Mouse (Mus musculus) layer of hippocampus, postnatal 10 days (tissue): ENCODE results near the gene Sval2. TPM values are rescaled to one million over a fixed set of nuclear protein-coding genes. Genes with fewer than 3 reads are reported as not detected.

Experiments used
- DNase-seq, 2 experiments: peaks; one replicate each; pipeline ENCODE4 v3.0.0; 2021; ENCODE audit warnings: low spot score in 2 of 2
- long read RNA-seq: library from polyadenylated mRNA; stranded (forward); transcript quantifications from one replicate; pipeline ENCODE4 v2.0.0, GENCODE M21; 2023
- total RNA-seq, 2 experiments: library from RNA; stranded (reverse); gene quantifications; 2 replicates each; pipeline ENCODE4 v1.2.3; 2021

Sval2 gene
- total RNA-seq = not detected
- long read RNA-seq = 0 reads

DNA sequence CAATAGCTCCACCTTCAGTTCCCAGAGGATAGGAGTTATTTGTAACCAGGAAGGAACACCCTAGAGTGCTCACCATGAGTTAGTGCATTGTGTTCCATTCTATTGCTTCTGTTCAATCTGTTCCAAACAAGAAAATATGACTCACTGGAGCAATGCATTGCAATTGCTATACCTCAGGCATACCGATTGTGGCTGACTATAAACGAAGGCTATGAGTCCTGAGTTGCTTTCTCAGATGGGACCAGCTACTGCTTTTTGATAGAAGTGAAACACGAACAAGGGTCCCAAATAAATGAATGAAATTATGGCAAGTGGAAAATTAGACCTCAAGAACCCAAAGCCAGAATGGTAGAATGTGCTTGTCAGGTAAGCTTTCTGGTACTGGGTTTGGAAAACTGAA lies at the start of gene Sval2:
Gene Sval2, plus strand, starts transcription at position 301 of the 400 bp plus-strand sequence.
- DNase-seq = no peak

DNA sequence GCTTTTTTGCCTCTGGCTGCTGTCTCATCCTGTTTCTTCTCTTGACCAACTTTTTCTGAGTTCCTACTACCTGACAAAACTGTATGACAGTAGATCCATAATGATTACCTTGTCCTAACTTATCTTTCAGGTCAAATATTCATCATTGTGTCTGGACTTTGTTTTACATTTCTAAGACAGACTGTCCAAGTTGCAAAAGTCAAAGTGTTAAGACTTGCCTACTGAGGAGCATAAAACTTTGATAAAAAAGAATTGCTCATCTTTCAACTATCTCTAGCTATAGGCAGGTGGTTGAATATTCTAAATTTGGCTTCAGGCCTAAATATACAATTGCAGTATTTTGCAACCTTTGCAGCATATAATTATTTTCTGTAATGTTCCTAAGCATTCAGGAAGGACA lies 28.7 kb upstream of the Sval2 start:
- no peak for DNase-seq

DNA sequence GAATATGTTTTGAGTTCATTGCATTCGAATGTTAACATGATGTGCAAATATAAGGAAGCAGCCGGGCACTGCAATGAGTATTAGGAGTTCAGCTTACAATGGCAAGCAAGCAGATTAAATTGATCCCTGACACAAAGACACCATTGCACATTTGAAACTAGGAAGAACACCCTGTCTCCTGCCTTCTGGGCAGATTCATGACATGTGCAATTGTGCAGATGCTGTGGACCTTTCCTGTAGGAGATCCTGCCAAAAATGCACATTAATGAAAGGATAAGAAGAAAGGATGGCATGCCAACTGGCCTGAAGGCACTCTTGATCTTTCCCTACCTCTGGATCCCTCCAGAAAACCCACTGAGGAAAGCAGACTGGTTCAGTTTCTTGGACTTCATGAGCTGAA lies 23.3 kb upstream of the Sval2 start:
- DNase-seq = no peak

- DNase-seq = no peak
Measured at GRCm38 (mm10) chr6:41847235-41847634, 5.6 kb upstream of the Sval2 start, which contains the start of gene Pip. Gene Pip (plus strand): TSS chr6:41847535.

DNA sequence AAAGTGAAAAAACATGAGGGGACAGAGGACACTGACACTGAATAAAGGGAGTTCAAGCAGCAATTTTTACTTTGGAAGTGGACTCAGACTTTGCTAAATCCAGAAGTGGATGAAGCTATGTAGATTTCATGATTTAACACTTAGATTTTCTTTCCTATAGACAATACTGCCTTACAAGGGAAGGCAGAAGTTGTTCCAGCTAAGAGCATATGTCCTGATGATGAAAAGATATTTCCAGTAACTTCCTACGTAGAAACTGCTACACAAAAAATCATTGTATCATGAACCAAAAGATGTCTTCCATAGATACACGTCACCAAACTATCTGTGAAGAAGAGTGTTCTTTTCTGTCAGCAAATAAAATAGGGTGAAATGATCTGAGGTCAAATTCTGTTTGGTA lies 11.2 kb downstream of the Sval2 start:
- DNase-seq = no peak

DNA sequence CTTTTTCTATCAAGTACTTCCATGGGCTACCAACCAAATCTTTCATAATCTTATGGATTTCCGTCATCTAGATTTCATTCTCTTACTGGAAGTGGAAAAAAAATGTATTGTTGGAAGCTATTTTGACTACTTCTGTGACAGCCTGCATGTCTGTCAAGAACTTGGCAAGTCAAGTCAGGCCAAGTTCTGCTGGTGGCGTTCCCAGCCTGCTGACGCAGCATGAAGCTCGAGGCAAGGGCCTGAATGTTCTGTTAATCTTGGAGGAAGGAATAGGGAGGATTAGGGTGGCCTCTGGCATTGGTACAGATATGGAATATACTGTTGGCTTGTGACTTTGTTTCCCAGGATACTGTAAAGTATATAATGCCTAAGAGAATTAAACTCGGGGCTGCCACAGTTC lies 58.8 kb downstream of the Sval2 start:
- no peak for DNase-seq

Other genes starting within 250 kb of the Sval2 start
- gene Ephb6, start 247.5 kb upstream of the Sval2 start, total RNA-seq = 10 to 100 TPM; 68.2 to 70.3 TPM
- gene Trpv6, start 216.6 kb upstream of the Sval2 start, total RNA-seq = 1 to 10 TPM in 1 of 2 experiments, under 1 TPM in 1; 0.67 to 1.4 TPM
- gene Trpv5, start 172.2 kb upstream of the Sval2 start, total RNA-seq = not detected
- not detected for gene Llcfc1, start 168.6 kb upstream of the Sval2 start, total RNA-seq
- gene Kel, start 148.7 kb upstream of the Sval2 start, total RNA-seq = not detected
- gene Olfr459, start 77.8 kb upstream of the Sval2 start, total RNA-seq = not detected
- gene Pip, start 5.5 kb upstream of the Sval2 start, total RNA-seq = not detected
- not detected for gene Sval1, start 98.6 kb downstream of the Sval2 start, total RNA-seq
- not detected for gene Sval3, start 115.2 kb downstream of the Sval2 start, total RNA-seq
- gene Sva, start 185.4 kb downstream of the Sval2 start, total RNA-seq = not detected